Mouse (Mus musculus) forebrain, embryonic 16.5 days (tissue): ENCODE measurements around the gene Rps27a. TPM values are rescaled to one million over a fixed set of nuclear protein-coding genes. Genes with fewer than 3 reads are reported as not detected.

ENCODE experiments used
- ATAC-seq: fragments of 200-750 bp; cut with Nextera tagmentation; 2 replicates; pipeline ENCODE4 v1.8.0; 2017; ENCODE audit warnings: mild to moderate bottlenecking, moderate library complexity
- H3K27ac ChIP-seq: fragments of 300-500 bp; sonication (generic); 2 replicates; pipeline ENCODE4 v1.5.1; 2014; ENCODE audit warnings: low read length, control low read depth
- H3K27me3 ChIP-seq: fragments of 300-500 bp; sonication (generic); replicated peaks from 2 replicates; pipeline ENCODE4 v1.6.1; 2014; ENCODE audit warnings: low read length; ENCODE audit not compliant: control insufficient read depth, insufficient read depth
- H3K36me3 ChIP-seq: fragments of 300-500 bp; sonication (generic); 2 replicates; pipeline ENCODE4 v1.6.1; 2014; ENCODE audit not compliant: control insufficient read depth, insufficient read depth
- H3K4me1 ChIP-seq: fragments of 300-500 bp; sonication (generic); replicated peaks from 2 replicates; pipeline ENCODE4 v1.6.1; 2014; ENCODE audit warnings: low read length; ENCODE audit not compliant: control insufficient read depth, insufficient read depth
- H3K4me2 ChIP-seq: fragments of 300-500 bp; sonication (generic); 2 replicates; pipeline ENCODE4 v1.6.1; 2014; ENCODE audit warnings: mild to moderate bottlenecking, low read length, control low read depth
- H3K4me3 ChIP-seq: fragments of 300-500 bp; sonication (generic); replicated peaks from 2 replicates; pipeline ENCODE4 v1.5.1; 2014; ENCODE audit warnings: mild to moderate bottlenecking, low read length, control low read depth
- H3K9ac ChIP-seq: fragments of 300-500 bp; sonication (generic); replicated peaks from 2 replicates; pipeline ENCODE4 v1.6.1; 2014; ENCODE audit warnings: low read depth, low read length, control low read depth
- H3K9me3 ChIP-seq: fragments of 300-500 bp; sonication (generic); 2 replicates; pipeline ENCODE4 v1.6.1; 2016; ENCODE audit warnings: low read length; ENCODE audit not compliant: control insufficient read depth
- WGBS: fragments of 180-500 bp; shearing (Covaris S2); extraction: QIAGEN DNeasy Blood & Tissue Kit; methylation state at CpG from one replicate; pipeline ENCODE4 v1.1.7; 2014; 5-methylcytosine and 5-hydroxymethylcytosine counted together
- polyA plus RNA-seq: library from polyadenylated mRNA; unstranded; fragments of >200 nt; fragmentation: Nextera tagmentation; extraction: Ambion mirVana; gene quantifications from 2 replicates; pipeline ENCODE4 v1.2.1, GENCODE M21; 2015

Rps27a gene
- polyA plus RNA-seq, 1 experiment from 2014 or later: 551 TPM

- ATAC-seq: peak; percentile 96
- Histone ChIP-seq H3K4me3 (peak within 1 kb of the TSS; percentile 60), H3K9me3 (no peaks in the 10 kb centered on the region), H3K27ac (peak within 1 kb of the TSS; percentile 70), H3K4me1 (peaks cover 6% of the 10 kb centered on the region; the same call in 1 of the 2 replicates), H3K36me3 (peaks cover under 1% of the 10 kb centered on the region; the same call in 1 of the 2 replicates), H3K9ac (peak within 1 kb of the TSS; percentile 65), H3K27me3 (no peaks in the 10 kb centered on the region), H3K4me2 (peak within 1 kb of the TSS; percentile 69)
- 4% methylated on average over 40 of the region's 40 CpGs for WGBS
These were observed 33.1 kb downstream of the Rps27a start, which contains the start of gene Prorsd1 for GRCm38 (mm10) chr11:29514682-29515412. Gene Prorsd1 (minus strand): TSS chr11:29515033.

- peaks cover 6% of the 10 kb centered on the region; the same call in 1 of the 2 replicates for H3K4me1 ChIP-seq
- H3K9ac ChIP-seq: peak overlapping the region; percentile 65
- H3K27ac ChIP-seq: no peak overlapping the region; the same call in 1 of the 2 replicates
- H3K36me3 ChIP-seq: peaks cover 2% of the 10 kb centered on the region; the same call in 1 of the 2 replicates
- H3K9me3 ChIP-seq: no peaks in the 10 kb centered on the region
- WGBS: 25% methylated on average over 10 of the region's 10 CpGs
- H3K27me3 ChIP-seq: no peaks in the 10 kb centered on the region
- peak overlapping the region; percentile 60 for H3K4me3 ChIP-seq
- peak; percentile 1; the same call in 1 of the 2 replicates for ATAC-seq
- peak overlapping the region; percentile 69 for H3K4me2 ChIP-seq
These were observed 33.6 kb downstream of the Rps27a start for GRCm38 (mm10) chr11:29514325-29514681.

- WGBS: 92% methylated on average over 4 of the region's 4 CpGs
- no peaks in the 10 kb centered on the region for H3K27me3 ChIP-seq
- no peak overlapping the region for H3K4me2 ChIP-seq
- H3K27ac ChIP-seq: no peak overlapping the region
- H3K4me3 ChIP-seq: no peak overlapping the region
- H3K9me3 ChIP-seq: no peaks in the 10 kb centered on the region
- H3K36me3 ChIP-seq: peaks cover 2% of the 10 kb centered on the region; the same call in 1 of the 2 replicates
- H3K4me1 ChIP-seq: peaks cover 6% of the 10 kb centered on the region; the same call in 1 of the 2 replicates
- ATAC-seq: no peak
- H3K9ac ChIP-seq: no peak overlapping the region
These were observed 34.9 kb downstream of the Rps27a start for GRCm38 (mm10) chr11:29512818-29513535.

GRCm38 (mm10) chr11:29509421-29509820 lies 38.5 kb downstream of the Rps27a start:
- Histone ChIP-seq H3K36me3 (peaks cover 11% of the 10 kb centered on the region), H3K4me1 (no peaks in the 10 kb centered on the region)
- WGBS: 83% methylated on average over 1 of the region's 1 CpGs

GRCm38 (mm10) chr11:29504899-29505625 lies 42.8 kb downstream of the Rps27a start:
- Histone ChIP-seq H3K27ac (no peak overlapping the region), H3K4me3 (no peak overlapping the region), H3K9me3 (no peaks in the 10 kb centered on the region), H3K9ac (no peak overlapping the region), H3K27me3 (no peaks in the 10 kb centered on the region), H3K4me1 (no peaks in the 10 kb centered on the region), H3K36me3 (peaks cover 31% of the 10 kb centered on the region), H3K4me2 (no peak overlapping the region)
- no peak for ATAC-seq
- WGBS: 96% methylated on average over 2 of the region's 2 CpGs

More at GRCm38 (mm10) chr11:29509421-29509820, 38.5 kb downstream of the Rps27a start:
- H3K4me2 ChIP-seq: no peak overlapping the region
- H3K27ac ChIP-seq: no peak overlapping the region
- H3K27me3 ChIP-seq: no peaks in the 10 kb centered on the region
- no peak for ATAC-seq
- H3K9ac ChIP-seq: no peak overlapping the region
- H3K4me3 ChIP-seq: no peak overlapping the region
- H3K9me3 ChIP-seq: no peaks in the 10 kb centered on the region

GRCm38 (mm10) chr11:29503948-29504893 lies 43.7 kb downstream of the Rps27a start:
- Histone ChIP-seq H3K27me3 (no peaks in the 10 kb centered on the region), H3K4me2 (no peak overlapping the region), H3K4me1 (no peaks in the 10 kb centered on the region), H3K27ac (no peak overlapping the region), H3K9me3 (no peaks in the 10 kb centered on the region), H3K36me3 (peaks cover 34% of the 10 kb centered on the region), H3K4me3 (no peak overlapping the region), H3K9ac (no peak overlapping the region)
- WGBS: 93% methylated on average over 10 of the region's 10 CpGs
- no peak for ATAC-seq

- 95% methylated on average over 3 of the region's 3 CpGs for WGBS
- H3K9me3 ChIP-seq: no peaks in the 10 kb centered on the region
- peaks cover 23% of the 10 kb centered on the region for H3K36me3 ChIP-seq
- no peak for ATAC-seq
- H3K27me3 ChIP-seq: no peaks in the 10 kb centered on the region
- no peak overlapping the region for H3K4me3 ChIP-seq
- H3K27ac ChIP-seq: no peak overlapping the region
- no peak overlapping the region for H3K4me2 ChIP-seq
- no peaks in the 10 kb centered on the region for H3K4me1 ChIP-seq
- H3K9ac ChIP-seq: no peak overlapping the region
These were observed 50.9 kb downstream of the Rps27a start for GRCm38 (mm10) chr11:29496962-29497361.
